Mouse (Mus musculus) midbrain, embryonic 13.5 days (tissue): ENCODE measurements around the gene Mucl3. TPM values are rescaled to one million over a fixed set of nuclear protein-coding genes. Genes with fewer than 3 reads are reported as not detected.
A peak's percentile ranks its signal among the peaks of the same experiment; 100 is the strongest.

ENCODE experiments used
- ATAC-seq: fragments of 200-750 bp; cut with Nextera tagmentation; 2 replicates; pipeline ENCODE4 v1.8.0; 2017; ENCODE audit warnings: mild to moderate bottlenecking, moderate TSS enrichment, moderate library complexity
- H3K27ac ChIP-seq: fragments of 300-500 bp; sonication (generic); 2 replicates; pipeline ENCODE4 v1.5.1; 2015; ENCODE audit warnings: inconsistent platforms, mild to moderate bottlenecking, moderate library complexity
- H3K27me3 ChIP-seq: fragments of 300-500 bp; sonication (generic); 2 replicates; pipeline ENCODE4 v1.6.1; 2015; ENCODE audit warnings: mild to moderate bottlenecking, inconsistent platforms
- H3K36me3 ChIP-seq: fragments of 300-500 bp; sonication (generic); 2 replicates; pipeline ENCODE4 v1.6.1; 2015; ENCODE audit warnings: mild to moderate bottlenecking, inconsistent platforms
- H3K4me1 ChIP-seq: fragments of 300-500 bp; sonication (generic); replicated peaks from 2 replicates; pipeline ENCODE4 v1.6.1; 2015; ENCODE audit warnings: inconsistent platforms
- H3K4me2 ChIP-seq: fragments of 300-500 bp; sonication (generic); replicated peaks from 2 replicates; pipeline ENCODE4 v1.6.1; 2015; ENCODE audit warnings: moderate library complexity, mild to moderate bottlenecking, inconsistent platforms
- H3K4me3 ChIP-seq: fragments of 300-500 bp; sonication (generic); replicated peaks from 2 replicates; pipeline ENCODE4 v1.5.1; 2015; ENCODE audit warnings: mild to moderate bottlenecking, inconsistent platforms
- H3K9ac ChIP-seq: fragments of 300-500 bp; sonication (generic); replicated peaks from 2 replicates; pipeline ENCODE4 v1.6.1; 2015; ENCODE audit warnings: mild to moderate bottlenecking, inconsistent platforms
- H3K9me3 ChIP-seq: fragments of 300-500 bp; sonication (generic); 2 replicates; pipeline ENCODE4 v1.6.1; 2016; ENCODE audit warnings: mild to moderate bottlenecking, inconsistent platforms
- WGBS: fragments of 180-500 bp; shearing (Covaris S2); methylation state at CpG from one replicate; pipeline ENCODE4 v1.1.7; 2015; 5-methylcytosine and 5-hydroxymethylcytosine counted together
- polyA plus RNA-seq: library from polyadenylated mRNA; unstranded; fragments of >200 nt; fragmentation: Nextera tagmentation; extraction: Ambion mirVana; gene quantifications from 2 replicates; pipeline ENCODE4 v1.2.1, GENCODE M21; 2015

Mucl3 gene
- polyA plus RNA-seq, 1 experiment from 2014 or later = not detected

DNA sequence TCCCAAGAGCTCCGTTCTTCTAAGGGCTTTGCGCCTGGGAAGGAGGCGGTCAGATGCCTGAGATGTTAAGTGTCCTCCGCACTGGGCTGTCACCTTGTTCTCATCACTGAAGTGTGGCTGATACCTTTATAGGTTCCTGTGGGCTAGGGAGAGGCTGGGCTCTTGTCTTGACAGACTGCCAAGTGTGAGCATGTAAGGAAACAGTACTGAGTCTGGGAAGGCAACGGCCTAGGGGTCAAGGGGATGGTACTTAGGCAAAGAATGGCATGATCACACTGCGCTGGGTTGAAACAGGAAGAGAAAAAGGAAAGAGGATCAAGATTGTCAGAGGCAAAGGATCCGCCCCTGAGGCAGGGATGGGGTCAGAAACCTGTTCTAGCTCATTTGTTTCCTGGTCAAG, 17.0 kb downstream of the Mucl3 start, which contains the start of gene Gm9573:
Gene Gm9573 (minus strand): TSS at position 101 of the 400 bp plus-strand sequence.
- Histone ChIP-seq H3K9ac (no peak within 1 kb of the TSS), H3K36me3 (no peaks in the 10 kb centered on the region), H3K4me1 (no peaks in the 10 kb centered on the region), H3K9me3 (no peaks in the 10 kb centered on the region), H3K4me3 (no peak within 1 kb of the TSS), H3K4me2 (no peak within 1 kb of the TSS), H3K27ac (no peak within 1 kb of the TSS), H3K27me3 (no peaks in the 10 kb centered on the region)
- no peak for ATAC-seq
- 91% methylated on average over 7 of the region's 7 CpGs for WGBS

DNA sequence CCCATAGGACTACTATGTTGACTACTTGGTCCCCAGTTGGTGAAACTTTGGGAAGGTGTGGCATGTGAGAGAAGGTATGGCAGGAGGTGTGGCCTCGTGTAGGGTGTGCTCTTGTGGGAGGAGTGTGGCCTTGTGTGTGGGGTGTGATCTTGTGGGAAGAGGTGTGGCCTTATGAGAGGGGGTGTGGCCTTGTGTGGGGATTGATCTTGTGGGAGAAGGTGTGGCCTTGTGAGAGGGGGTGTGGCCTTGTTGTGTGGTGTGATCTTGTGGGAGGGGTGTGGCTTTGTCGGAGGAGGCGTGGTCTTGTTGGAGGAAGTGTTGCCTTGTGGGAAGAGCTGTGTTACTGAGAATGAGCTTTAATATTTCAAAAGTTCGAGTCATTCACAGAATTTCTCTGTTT, 26.4 kb downstream of the Mucl3 start:
- Histone ChIP-seq H3K9ac (no peak overlapping the region), H3K27me3 (no peaks in the 10 kb centered on the region), H3K4me3 (no peak overlapping the region), H3K9me3 (no peaks in the 10 kb centered on the region), H3K4me2 (no peak overlapping the region), H3K4me1 (no peaks in the 10 kb centered on the region), H3K36me3 (no peaks in the 10 kb centered on the region), H3K27ac (no peak overlapping the region)
- WGBS = 80% methylated on average over 4 of the region's 4 CpGs
- no peak for ATAC-seq

DNA sequence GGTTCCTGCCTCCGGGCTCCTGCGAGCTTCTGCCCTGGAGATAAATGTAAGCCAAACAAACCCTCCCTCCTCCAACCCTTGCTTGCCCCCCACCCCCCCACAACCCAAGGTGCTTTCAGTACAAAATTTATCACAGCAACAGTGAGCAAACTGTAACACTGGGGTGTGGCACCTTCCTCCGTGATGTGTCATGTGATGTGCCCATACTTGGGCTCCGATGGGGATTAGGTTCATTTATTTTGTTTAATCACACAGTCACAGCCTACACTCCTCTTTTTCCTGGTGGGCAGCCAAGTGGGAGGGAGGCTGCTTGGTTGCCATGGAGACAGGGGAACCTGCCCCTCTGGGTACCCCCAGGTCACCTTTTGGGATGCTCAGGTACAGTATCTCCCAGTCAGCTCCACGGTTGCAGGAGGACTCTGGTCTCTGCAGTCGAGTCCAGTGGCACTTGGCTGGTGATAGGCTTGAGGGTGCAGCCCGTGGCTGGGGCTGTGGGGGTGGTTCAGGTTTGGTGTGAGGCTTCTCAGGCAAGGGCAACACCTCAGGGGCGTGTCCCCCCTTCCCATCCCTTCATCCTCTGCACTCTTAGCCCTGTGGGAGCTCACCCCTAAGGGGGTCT, 41.6 kb downstream of the Mucl3 start:
- H3K4me3 ChIP-seq = no peak overlapping the region
- ATAC-seq = no peak
- H3K27me3 ChIP-seq = no peaks in the 10 kb centered on the region
- no peaks in the 10 kb centered on the region for H3K4me1 ChIP-seq
- H3K9ac ChIP-seq = no peak overlapping the region
- WGBS = 67% methylated on average over 8 of the region's 8 CpGs
- H3K9me3 ChIP-seq = no peaks in the 10 kb centered on the region; the same call in 1 of the 2 replicates
- H3K4me2 ChIP-seq = no peak overlapping the region
- no peaks in the 10 kb centered on the region for H3K36me3 ChIP-seq
- H3K27ac ChIP-seq = no peak overlapping the region

DNA sequence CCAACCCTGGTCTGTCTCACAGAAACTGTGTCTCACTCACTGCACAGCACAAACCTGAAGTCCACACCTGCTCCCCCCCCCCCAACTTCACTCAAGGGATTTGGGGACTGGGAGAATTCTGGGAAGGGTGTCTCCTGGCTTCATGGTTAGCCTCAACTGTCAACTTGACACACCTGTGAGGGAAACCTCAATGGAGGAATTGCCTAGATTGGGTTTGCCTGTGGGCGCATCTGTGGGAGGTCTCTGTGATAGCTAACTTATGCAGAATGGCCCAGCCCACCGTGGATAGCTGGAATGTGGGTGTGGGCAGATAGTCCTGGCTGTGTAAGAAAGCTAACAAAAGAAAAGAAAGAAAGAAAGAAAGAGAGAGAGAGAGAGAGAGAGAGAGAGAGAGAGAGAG, 42.2 kb downstream of the Mucl3 start, which contains the start of gene Sfta2:
Gene Sfta2 (plus strand): TSS at position 301 of the 400 bp plus-strand sequence.
- Histone ChIP-seq H3K27ac (no peak within 1 kb of the TSS), H3K9ac (no peak within 1 kb of the TSS), H3K9me3 (no peaks in the 10 kb centered on the region), H3K4me3 (no peak within 1 kb of the TSS), H3K27me3 (no peaks in the 10 kb centered on the region), H3K4me1 (no peaks in the 10 kb centered on the region), H3K36me3 (no peaks in the 10 kb centered on the region), H3K4me2 (no peak within 1 kb of the TSS)
- 65% methylated on average over 2 of the region's 2 CpGs for whole genome bisulfite sequencing
- ATAC-seq = no peak

DNA sequence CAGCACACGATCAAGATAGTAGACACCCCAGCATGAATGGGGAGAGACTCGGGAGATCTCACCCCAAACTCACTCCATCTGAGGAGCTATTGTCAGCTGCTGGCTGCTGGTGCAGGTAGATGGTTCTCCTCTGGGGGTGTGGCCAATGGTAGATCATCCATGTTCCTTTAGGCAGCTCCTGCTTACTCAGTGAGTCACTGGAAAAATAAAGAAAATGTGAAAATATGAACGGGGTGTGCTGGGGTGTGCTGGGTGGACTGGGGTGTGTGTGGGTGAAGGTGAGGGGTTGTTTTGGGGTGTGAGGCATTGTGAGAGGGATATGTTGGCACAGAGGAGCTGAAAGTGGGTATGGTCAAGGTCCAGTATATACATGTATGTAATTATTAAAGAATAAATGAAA, 46.1 kb downstream of the Mucl3 start:
- Histone ChIP-seq H3K9me3 (no peaks in the 10 kb centered on the region), H3K4me1 (no peaks in the 10 kb centered on the region), H3K4me3 (no peak overlapping the region), H3K4me2 (no peak overlapping the region), H3K27me3 (no peaks in the 10 kb centered on the region), H3K27ac (no peak overlapping the region), H3K9ac (no peak overlapping the region), H3K36me3 (no peaks in the 10 kb centered on the region)
- WGBS = 95% methylated on average over 3 of the region's 3 CpGs
- no peak for ATAC-seq

DNA sequence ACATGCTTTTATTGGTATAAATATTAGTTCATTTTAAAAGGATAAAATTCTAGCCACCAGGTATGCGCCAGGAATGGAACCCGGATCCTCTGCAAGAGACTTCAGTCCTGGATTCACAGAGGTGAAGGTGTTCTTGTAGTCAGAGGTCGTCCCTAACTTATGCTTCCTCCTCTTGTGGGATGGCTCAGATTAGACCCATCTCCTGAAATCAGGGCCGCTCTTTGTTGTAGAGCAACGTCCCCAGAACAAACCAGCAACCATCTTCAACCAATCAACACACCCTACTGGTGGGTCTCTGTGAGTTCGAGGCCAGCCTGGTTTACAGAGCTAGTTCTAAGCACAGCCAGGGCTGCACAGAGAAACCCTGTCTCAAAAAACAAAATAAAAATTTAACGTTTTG, 49.0 kb downstream of the Mucl3 start:
- no peak overlapping the region for H3K27ac ChIP-seq
- ATAC-seq = no peak
- 0 out of 2 replicates have a peak, but pooled peaks cover 3% of the 10 kb centered on the region for H3K4me1 ChIP-seq
- H3K4me2 ChIP-seq = no peak overlapping the region
- H3K4me3 ChIP-seq = no peak overlapping the region
- H3K9me3 ChIP-seq = no peaks in the 10 kb centered on the region
- no peak overlapping the region for H3K9ac ChIP-seq
- H3K27me3 ChIP-seq = no peaks in the 10 kb centered on the region
- H3K36me3 ChIP-seq = no peaks in the 10 kb centered on the region
- WGBS = 89% methylated on average over 7 of the region's 7 CpGs

DNA sequence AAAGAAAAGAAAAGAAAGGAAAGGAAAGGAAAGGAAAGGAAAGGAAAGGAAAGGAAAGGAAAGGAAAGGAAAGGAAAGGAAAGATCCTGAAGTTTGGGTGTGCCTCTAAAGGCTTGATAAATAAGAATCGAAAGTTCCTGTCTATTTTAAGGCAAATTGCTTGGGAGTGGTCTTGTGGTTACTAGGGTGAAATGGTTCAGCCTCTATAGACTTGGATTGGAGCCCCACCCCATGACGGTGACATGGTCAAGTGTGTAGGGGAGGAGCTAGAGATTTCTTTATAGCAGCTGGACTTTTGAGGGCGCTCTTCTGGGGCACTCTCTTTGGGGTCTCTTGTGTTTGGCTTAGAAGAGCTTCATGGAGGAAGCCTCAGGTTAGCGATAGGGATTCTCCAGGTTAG, 49.7 kb downstream of the Mucl3 start:
- no peaks in the 10 kb centered on the region for H3K9me3 ChIP-seq
- WGBS = 37% methylated on average over 4 of the region's 4 CpGs
- no peak overlapping the region for H3K9ac ChIP-seq
- H3K27me3 ChIP-seq = no peaks in the 10 kb centered on the region
- H3K4me2 ChIP-seq = no peak overlapping the region
- no peak overlapping the region for H3K27ac ChIP-seq
- H3K36me3 ChIP-seq = no peaks in the 10 kb centered on the region
- H3K4me3 ChIP-seq = no peak overlapping the region
- H3K4me1 ChIP-seq = 0 out of 2 replicates have a peak, but pooled peaks cover 3% of the 10 kb centered on the region
- no peak for ATAC-seq

DNA sequence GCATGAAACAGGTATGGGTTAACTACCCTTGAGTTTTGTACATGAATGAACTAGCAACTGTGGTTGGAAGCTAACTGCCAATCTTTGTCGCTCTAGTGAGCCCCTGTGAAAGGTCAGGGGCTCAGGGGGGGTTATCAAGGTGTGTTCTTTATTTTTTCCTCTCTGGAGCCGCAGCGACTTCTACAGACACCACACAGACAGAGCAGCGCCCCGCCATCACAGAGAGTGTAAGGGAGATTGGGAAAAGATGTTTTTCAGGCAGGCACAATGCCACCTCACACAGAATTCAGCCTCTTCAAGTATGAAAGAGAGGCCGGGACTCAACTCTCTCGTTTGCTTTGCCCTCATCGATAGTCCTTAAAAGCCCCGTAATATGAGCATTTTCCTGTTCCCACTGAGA, 51.4 kb downstream of the Mucl3 start:
- ATAC-seq = no peak
- no peaks in the 10 kb centered on the region for H3K36me3 ChIP-seq
- H3K4me2 ChIP-seq = no peak overlapping the region
- 91% methylated on average over 9 of the region's 9 CpGs for WGBS
- no peaks in the 10 kb centered on the region for H3K27me3 ChIP-seq
- H3K9me3 ChIP-seq = no peaks in the 10 kb centered on the region
- no peak overlapping the region for H3K9ac ChIP-seq
- H3K27ac ChIP-seq = no peak overlapping the region
- H3K4me3 ChIP-seq = no peak overlapping the region
- peaks cover 8% of the 10 kb centered on the region; the same call in 1 of the 2 replicates for H3K4me1 ChIP-seq

DNA sequence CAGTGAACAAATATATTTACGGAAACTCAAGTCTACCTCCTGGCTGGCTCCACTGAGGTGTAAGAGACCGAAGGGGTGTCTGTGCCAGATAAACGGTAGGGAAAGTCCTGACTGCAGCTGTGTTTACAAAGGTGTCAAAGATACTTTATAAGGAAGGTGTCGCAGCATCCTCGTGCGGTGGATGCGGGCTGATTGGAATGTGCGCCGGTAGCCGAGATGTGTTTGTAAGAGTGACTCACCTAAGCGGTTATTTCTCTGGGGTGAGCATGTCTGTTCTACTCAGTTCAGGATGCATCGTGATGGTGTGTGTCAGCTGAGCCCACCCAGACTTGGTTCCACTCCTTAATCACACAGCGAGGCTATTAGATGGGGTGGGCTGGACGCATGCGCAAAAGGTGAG, 51.8 kb downstream of the Mucl3 start:
- no peaks in the 10 kb centered on the region for H3K36me3 ChIP-seq
- no peak overlapping the region for H3K27ac ChIP-seq

DNA sequence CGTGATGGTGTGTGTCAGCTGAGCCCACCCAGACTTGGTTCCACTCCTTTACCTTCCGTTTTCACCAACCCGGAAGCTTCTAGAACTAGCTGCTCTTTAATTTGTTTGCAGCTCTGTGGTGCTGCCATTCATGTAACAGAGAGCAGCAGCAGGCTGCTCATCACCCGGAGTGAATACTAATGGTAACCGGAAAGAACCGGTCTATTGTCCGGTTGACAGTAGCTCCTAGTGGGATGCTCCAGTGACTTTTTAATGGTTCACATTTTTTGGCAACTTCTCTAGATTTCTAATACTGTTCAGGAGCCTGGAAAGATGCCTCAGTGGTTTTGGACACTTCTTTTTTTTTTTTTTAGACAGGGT, 52.3 kb downstream of the Mucl3 start:
- Histone ChIP-seq H3K36me3 (no peaks in the 10 kb centered on the region), H3K4me3 (no peak overlapping the region), H3K27ac (peak overlapping the region; percentile 40; the same call in 1 of the 2 replicates), H3K9me3 (no peaks in the 10 kb centered on the region), H3K27me3 (no peaks in the 10 kb centered on the region), H3K9ac (no peak overlapping the region), H3K4me1 (peaks cover 8% of the 10 kb centered on the region; the same call in 1 of the 2 replicates), H3K4me2 (no peak overlapping the region)
- WGBS = 78% methylated on average over 7 of the region's 7 CpGs
- ATAC-seq = peak; percentile 43

More for the DNA sequence above, 51.8 kb downstream of the Mucl3 start:
- Histone ChIP-seq H3K4me1 (peaks cover 8% of the 10 kb centered on the region; the same call in 1 of the 2 replicates), H3K9ac (no peak overlapping the region), H3K4me3 (no peak overlapping the region), H3K27me3 (no peaks in the 10 kb centered on the region), H3K4me2 (no peak overlapping the region), H3K9me3 (no peaks in the 10 kb centered on the region)
- ATAC-seq = no peak
- WGBS = 94% methylated on average over 15 of the region's 15 CpGs

DNA sequence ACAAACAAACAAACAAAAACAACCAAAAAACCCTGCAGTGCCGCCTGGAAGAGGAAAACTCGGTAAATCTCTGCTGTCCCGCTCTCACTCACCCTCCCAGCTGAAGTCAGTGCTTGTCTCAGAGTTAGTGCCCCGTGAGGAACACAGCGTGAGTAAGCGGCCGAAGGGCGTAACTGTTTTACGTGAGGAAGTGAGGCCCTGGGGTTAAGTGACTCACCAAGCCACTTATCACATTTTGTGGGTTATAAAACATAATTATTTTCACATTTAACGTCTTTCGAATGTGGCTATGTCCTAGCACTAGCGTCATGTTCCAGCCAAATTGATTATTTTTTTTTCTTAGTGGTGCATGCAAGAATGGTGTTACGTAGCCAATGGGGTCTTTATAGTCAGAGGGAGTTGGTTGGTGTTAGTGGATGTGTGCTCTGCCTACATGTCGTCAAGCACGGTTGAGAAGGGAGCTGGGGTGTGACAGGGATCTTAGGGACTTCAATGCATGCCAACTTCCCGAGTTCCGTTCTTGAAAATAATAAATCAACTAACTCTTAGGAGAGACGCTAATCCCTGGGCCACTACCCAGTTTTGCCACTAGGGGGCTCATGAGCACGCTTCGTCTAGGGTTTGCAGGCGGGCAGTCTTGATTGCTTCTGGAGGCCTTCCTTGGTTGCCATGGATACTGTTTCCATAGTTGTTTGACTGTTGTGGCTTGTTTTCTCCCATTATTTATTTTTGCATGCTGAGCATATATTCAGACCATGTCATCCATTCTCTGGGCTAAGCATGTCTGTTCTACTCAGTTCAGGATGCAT, 52.9 kb downstream of the Mucl3 start:
- Histone ChIP-seq H3K4me3 (no peak overlapping the region), H3K4me1 (peaks cover 8% of the 10 kb centered on the region; the same call in 1 of the 2 replicates), H3K36me3 (no peaks in the 10 kb centered on the region), H3K9me3 (no peaks in the 10 kb centered on the region), H3K4me2 (no peak overlapping the region), H3K27me3 (peaks cover 6% of the 10 kb centered on the region), H3K9ac (no peak overlapping the region), H3K27ac (0 out of 2 replicates have a peak overlapping the region, but pooled peaks have one; percentile 40)
- peak; percentile 73 for ATAC-seq
- WGBS = 53% methylated on average over 21 of the region's 21 CpGs

DNA sequence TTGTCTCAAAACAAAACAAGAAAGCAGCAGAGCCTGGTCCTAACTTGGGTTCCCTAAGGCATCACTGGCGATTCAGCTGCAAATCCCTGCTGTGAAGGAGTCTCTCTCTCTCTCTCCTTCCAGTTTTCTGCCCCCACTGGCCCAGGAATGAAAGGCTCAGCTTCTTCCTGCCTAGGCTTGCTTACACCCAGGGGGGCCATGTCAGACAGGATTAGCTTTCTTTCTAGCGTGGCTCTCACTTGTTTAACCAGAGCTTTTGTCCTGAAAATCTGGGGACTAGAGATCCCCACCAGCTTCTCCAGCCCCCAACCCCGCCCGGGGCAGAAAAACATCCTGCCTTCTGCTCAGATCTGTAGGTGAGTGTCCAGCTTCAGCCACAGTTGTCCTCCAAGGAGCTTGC, 55.1 kb downstream of the Mucl3 start:
- Histone ChIP-seq H3K27me3 (peaks cover 11% of the 10 kb centered on the region), H3K9ac (no peak overlapping the region), H3K9me3 (no peaks in the 10 kb centered on the region), H3K27ac (no peak overlapping the region), H3K36me3 (no peaks in the 10 kb centered on the region), H3K4me2 (no peak overlapping the region), H3K4me1 (peaks cover 11% of the 10 kb centered on the region; the same call in 1 of the 2 replicates), H3K4me3 (no peak overlapping the region)
- 5% methylated on average over 4 of the region's 4 CpGs for WGBS
- ATAC-seq = no peak
